Mouse (Mus musculus): Measurements from ENCODE around the gene Cd300e. TPM values are rescaled to one million over a fixed set of nuclear protein-coding genes. Genes with fewer than 3 reads are reported as not detected.

Cd300e gene
- polyA plus RNA-seq, 1 experiment = 0.11 TPM

DNA sequence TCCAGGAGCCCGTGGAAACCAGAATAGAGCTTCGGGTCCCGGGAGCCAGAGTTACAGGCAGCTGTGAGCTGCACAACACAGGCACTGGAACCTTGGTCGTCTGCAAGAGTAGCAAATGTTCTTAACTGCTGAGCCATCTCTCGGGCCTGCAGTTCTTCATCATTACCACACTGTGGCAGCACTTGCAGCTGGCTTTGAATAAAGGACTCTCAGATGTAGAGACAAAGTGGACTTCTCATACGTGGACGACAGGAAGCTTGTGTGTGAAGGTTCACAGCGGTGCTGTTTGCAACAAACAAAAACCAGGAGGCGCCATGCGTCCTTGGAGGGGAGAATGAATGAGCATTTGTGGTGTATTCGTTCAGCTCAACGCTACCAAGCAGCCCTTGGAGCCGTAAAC lies 18.9 kb upstream of the Cd300e start:
- peak; percentile 78 for DNase-seq
- Histone ChIP-seq H3K4me3 (replicated peaks; ENCODE audit: insufficient read depth, low read depth, low read length) (no peak overlapping the region), H3K27me3 (ENCODE audit: control insufficient read depth, insufficient read depth, low read length) (no peaks in the 10 kb centered on the region), H3K27ac (ENCODE audit: insufficient read depth, low read length) (no peak overlapping the region), H3K4me1 (ENCODE audit: control insufficient read depth, insufficient read depth, low read length) (peaks cover 15% of the 10 kb centered on the region)
- WGBS = 34% methylated on average over 13 of the region's 13 CpGs
- peak; percentile 79 for TF ChIP-seq CTCF (IDR thresholded peaks at IDR 0.05; ENCODE audit: borderline replicate concordance, insufficient read depth, low read depth, low read length)
- no peak for TF ChIP-seq POLR2A (IDR thresholded peaks at IDR 0.05; ENCODE audit: borderline replicate concordance, insufficient read depth, low read length)

- TF ChIP-seq CTCF (IDR thresholded peaks at IDR 0.05; ENCODE audit: borderline replicate concordance, insufficient read depth, low read depth, low read length) (no peak), POLR2A (IDR thresholded peaks at IDR 0.05; ENCODE audit: borderline replicate concordance, insufficient read depth, low read length) (no peak)
- no peak for DNase-seq
- no peak overlapping the region for H3K4me3 ChIP-seq (replicated peaks; ENCODE audit: insufficient read depth, low read depth, low read length)
- no peaks in the 10 kb centered on the region for H3K27me3 ChIP-seq (ENCODE audit: control insufficient read depth, insufficient read depth, low read length)
- H3K4me1 ChIP-seq (ENCODE audit: control insufficient read depth, insufficient read depth, low read length) = peaks cover 2% of the 10 kb centered on the region; the same call in 1 of the 2 replicates
- WGBS = 88% methylated on average over 5 of the region's 5 CpGs
- no peak overlapping the region for H3K27ac ChIP-seq (ENCODE audit: insufficient read depth, low read length)
These were observed 16.7 kb upstream of the Cd300e start for GRCm38 (mm10) chr11:115078680-115079079.

- 94% methylated on average over 1 of the region's 1 CpGs for WGBS
- DNase-seq = no peak
These were observed 15.5 kb upstream of the Cd300e start for GRCm38 (mm10) chr11:115077436-115077835.

GRCm38 (mm10) chr11:115075859-115076258 lies 13.9 kb upstream of the Cd300e start:
- Histone ChIP-seq H3K4me3 (replicated peaks; ENCODE audit: insufficient read depth, low read depth, low read length) (no peak overlapping the region), H3K27ac (ENCODE audit: insufficient read depth, low read length) (no peak overlapping the region), H3K4me1 (ENCODE audit: control insufficient read depth, insufficient read depth, low read length) (peaks cover 22% of the 10 kb centered on the region), H3K27me3 (ENCODE audit: control insufficient read depth, insufficient read depth, low read length) (no peaks in the 10 kb centered on the region)
- DNase-seq = no peak
- WGBS = 87% methylated on average over 5 of the region's 5 CpGs
- TF ChIP-seq POLR2A (IDR thresholded peaks at IDR 0.05; ENCODE audit: borderline replicate concordance, insufficient read depth, low read length) = no peak
- TF ChIP-seq CTCF (IDR thresholded peaks at IDR 0.05; ENCODE audit: borderline replicate concordance, insufficient read depth, low read depth, low read length) = no peak

More at GRCm38 (mm10) chr11:115077436-115077835, 15.5 kb upstream of the Cd300e start:
- TF ChIP-seq POLR2A (IDR thresholded peaks at IDR 0.05; ENCODE audit: borderline replicate concordance, insufficient read depth, low read length) (no peak), CTCF (IDR thresholded peaks at IDR 0.05; ENCODE audit: borderline replicate concordance, insufficient read depth, low read depth, low read length) (no peak)
- H3K27me3 ChIP-seq (ENCODE audit: control insufficient read depth, insufficient read depth, low read length) = no peaks in the 10 kb centered on the region
- H3K27ac ChIP-seq (ENCODE audit: insufficient read depth, low read length) = no peak overlapping the region
- H3K4me1 ChIP-seq (ENCODE audit: control insufficient read depth, insufficient read depth, low read length) = peaks cover 11% of the 10 kb centered on the region
- H3K4me3 ChIP-seq (replicated peaks; ENCODE audit: insufficient read depth, low read depth, low read length) = no peak overlapping the region

DNA sequence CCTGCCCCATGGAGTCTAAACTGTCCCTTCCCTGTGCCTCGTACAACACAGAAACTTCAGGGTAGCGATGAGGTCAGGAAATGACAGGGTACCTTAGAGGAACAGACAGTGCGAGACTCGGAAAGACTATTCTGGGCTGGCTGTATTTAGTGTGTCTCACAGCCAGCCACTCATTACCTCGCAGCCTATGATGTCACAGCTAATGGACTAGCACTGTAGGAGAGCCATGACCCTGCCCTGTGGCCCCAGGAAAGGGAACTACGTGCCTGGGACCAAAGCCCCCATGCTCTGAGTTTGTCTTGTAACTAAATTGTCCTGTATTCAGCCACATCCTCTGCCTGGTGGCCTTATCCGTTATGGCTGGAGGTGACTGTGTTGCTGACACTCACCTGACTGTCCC lies 13.4 kb upstream of the Cd300e start:
- H3K4me3 ChIP-seq (replicated peaks; ENCODE audit: insufficient read depth, low read depth, low read length) = no peak overlapping the region
- no peak for TF ChIP-seq CTCF (IDR thresholded peaks at IDR 0.05; ENCODE audit: borderline replicate concordance, insufficient read depth, low read depth, low read length)
- no peak for TF ChIP-seq POLR2A (IDR thresholded peaks at IDR 0.05; ENCODE audit: borderline replicate concordance, insufficient read depth, low read length)
- 90% methylated on average over 7 of the region's 7 CpGs for WGBS

GRCm38 (mm10) chr11:115073002-115073401 lies 11.0 kb upstream of the Cd300e start:
- Histone ChIP-seq H3K4me1 (ENCODE audit: control insufficient read depth, insufficient read depth, low read length) (peaks cover 22% of the 10 kb centered on the region), H3K4me3 (replicated peaks; ENCODE audit: insufficient read depth, low read depth, low read length) (no peak overlapping the region), H3K27me3 (ENCODE audit: control insufficient read depth, insufficient read depth, low read length) (no peaks in the 10 kb centered on the region), H3K27ac (ENCODE audit: insufficient read depth, low read length) (no peak overlapping the region)
- TF ChIP-seq POLR2A (IDR thresholded peaks at IDR 0.05; ENCODE audit: borderline replicate concordance, insufficient read depth, low read length) = no peak
- TF ChIP-seq CTCF (IDR thresholded peaks at IDR 0.05; ENCODE audit: borderline replicate concordance, insufficient read depth, low read depth, low read length) = no peak
- no peak for DNase-seq
- 53% methylated on average over 5 of the region's 5 CpGs for WGBS

More for the DNA sequence above, 13.4 kb upstream of the Cd300e start:
- H3K4me1 ChIP-seq (ENCODE audit: control insufficient read depth, insufficient read depth, low read length) = peaks cover 22% of the 10 kb centered on the region
- DNase-seq = no peak
- no peak overlapping the region for H3K27ac ChIP-seq (ENCODE audit: insufficient read depth, low read length)
- H3K27me3 ChIP-seq (ENCODE audit: control insufficient read depth, insufficient read depth, low read length) = no peaks in the 10 kb centered on the region

DNA sequence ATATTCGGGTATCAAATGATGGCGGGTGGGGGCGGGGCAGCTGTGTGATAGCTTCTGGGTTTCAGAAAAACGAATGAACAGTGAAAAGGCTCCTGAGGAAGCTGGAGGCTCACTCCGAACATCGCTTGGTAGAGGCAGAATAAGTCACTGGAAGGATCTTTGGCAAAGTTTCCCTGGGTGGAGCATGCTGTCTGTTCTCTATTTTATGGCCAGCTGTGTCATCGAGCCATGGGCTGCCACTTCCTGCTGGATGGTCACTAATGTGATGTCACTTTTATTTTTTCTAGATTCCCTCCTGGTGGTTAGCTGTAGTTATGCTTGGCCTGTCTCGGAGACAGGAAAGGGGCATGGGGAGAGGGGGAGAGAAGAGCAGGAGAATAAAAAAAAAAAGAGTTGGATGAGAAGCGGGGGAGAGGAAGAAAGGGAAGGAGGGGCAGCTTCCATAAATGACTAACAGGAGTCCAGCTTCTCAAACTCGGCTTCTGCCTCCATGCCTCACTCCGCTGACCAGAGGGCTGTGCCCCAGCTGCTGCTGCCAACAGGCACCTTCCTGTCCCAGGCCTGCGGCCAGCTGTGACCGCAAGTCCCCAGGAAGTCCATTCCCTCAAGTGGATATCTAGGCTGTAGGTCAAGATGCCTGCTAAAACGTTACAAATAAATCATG lies 9.8 kb upstream of the Cd300e start:
- H3K4me3 ChIP-seq (replicated peaks; ENCODE audit: insufficient read depth, low read depth, low read length) = no peak overlapping the region
- no peak for DNase-seq

DNA sequence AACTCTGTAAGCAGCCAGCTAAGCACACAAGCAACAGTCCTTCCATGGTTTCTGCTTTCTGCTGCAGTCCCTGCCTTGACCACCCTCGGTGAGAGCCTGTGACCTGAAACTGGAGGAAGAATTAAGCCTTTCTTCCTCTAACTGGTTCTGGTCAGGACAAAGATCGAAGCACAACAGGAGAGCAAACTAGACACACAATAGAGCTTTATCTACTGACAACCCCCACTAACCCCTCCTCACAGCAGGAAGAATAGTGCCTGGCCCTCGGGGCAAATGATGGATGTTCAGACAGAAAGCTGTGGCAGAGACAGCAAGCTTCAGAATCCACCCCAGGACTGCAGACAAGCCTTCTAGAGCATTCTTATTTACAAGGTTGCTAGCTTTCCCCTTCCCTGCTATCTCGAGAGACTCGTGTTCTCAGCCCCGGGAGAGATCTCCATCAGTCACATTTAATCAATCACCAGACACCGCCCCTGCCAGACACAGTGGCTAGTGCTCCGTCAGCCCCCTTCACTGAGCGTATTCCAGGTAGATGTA lies 9.1 kb upstream of the Cd300e start:
- no peak for DNase-seq
- Histone ChIP-seq H3K27me3 (ENCODE audit: control insufficient read depth, insufficient read depth, low read length) (no peaks in the 10 kb centered on the region), H3K4me1 (ENCODE audit: control insufficient read depth, insufficient read depth, low read length) (peaks cover 25% of the 10 kb centered on the region), H3K4me3 (replicated peaks; ENCODE audit: insufficient read depth, low read depth, low read length) (no peak overlapping the region), H3K27ac (ENCODE audit: insufficient read depth, low read length) (no peak overlapping the region)
- TF ChIP-seq POLR2A (IDR thresholded peaks at IDR 0.05; ENCODE audit: borderline replicate concordance, insufficient read depth, low read length) (no peak), CTCF (IDR thresholded peaks at IDR 0.05; ENCODE audit: borderline replicate concordance, insufficient read depth, low read depth, low read length) (no peak)
- WGBS = 43% methylated on average over 9 of the region's 9 CpGs

More for the DNA sequence above, 9.8 kb upstream of the Cd300e start:
- Histone ChIP-seq H3K27ac (ENCODE audit: insufficient read depth, low read length) (no peak overlapping the region; the same call in 1 of the 2 replicates), H3K4me1 (ENCODE audit: control insufficient read depth, insufficient read depth, low read length) (peaks cover 25% of the 10 kb centered on the region), H3K27me3 (ENCODE audit: control insufficient read depth, insufficient read depth, low read length) (no peaks in the 10 kb centered on the region)
- TF ChIP-seq CTCF (IDR thresholded peaks at IDR 0.05; ENCODE audit: borderline replicate concordance, insufficient read depth, low read depth, low read length) (no peak), POLR2A (IDR thresholded peaks at IDR 0.05; ENCODE audit: borderline replicate concordance, insufficient read depth, low read length) (no peak)
- WGBS = 38% methylated on average over 14 of the region's 14 CpGs

All from cerebellum, adult 2 months (tissue).